Mouse (Mus musculus) megakaryocyte, embryonic 14.5 days (primary cell): ENCODE results near the gene Npsr1. TPM values are rescaled to one million over a fixed set of nuclear protein-coding genes. Genes with fewer than 3 reads are reported as not detected.

Source experiments
- H3K27me3 ChIP-seq: replicated peaks from 2 replicates; pipeline ENCODE3; 2012; ENCODE audit warnings: inconsistent platforms
- H3K36me3 ChIP-seq: replicated peaks from 2 replicates; pipeline ENCODE3; 2012; ENCODE audit warnings: low read length, inconsistent platforms, mixed read lengths
- H3K4me1 ChIP-seq: 2 replicates; pipeline ENCODE4 v1.6.1; 2012; ENCODE audit warnings: inconsistent platforms
- H3K4me3 ChIP-seq: replicated peaks from 2 replicates; pipeline ENCODE3; 2012; ENCODE audit warnings: moderate library complexity, mild to moderate bottlenecking, inconsistent platforms
- H3K9me3 ChIP-seq: 2 replicates; pipeline ENCODE4 v1.6.1; 2012; ENCODE audit warnings: inconsistent platforms
- FLI1 ChIP-seq: IDR thresholded peaks from 2 replicates; pipeline ENCODE4 v1.6.1; 2012; ENCODE audit warnings: low read length, inconsistent platforms, mixed read lengths
- GATA1 ChIP-seq: IDR thresholded peaks from 3 replicates; pipeline ENCODE4 v1.6.1; 2012; ENCODE audit warnings: mixed read lengths, low read length, inconsistent platforms, borderline replicate concordance
- polyA plus RNA-seq: library from polyadenylated mRNA; stranded (reverse); fragments of >175 nt; gene quantifications from 2 replicates; pipeline ENCODE4 v1.2.3, GENCODE M21; 2012; ENCODE audit warnings: low replicate concordance; ENCODE audit not compliant: insufficient read depth

Npsr1 gene
- polyA plus RNA-seq, 1 experiment, result not detected

DNA sequence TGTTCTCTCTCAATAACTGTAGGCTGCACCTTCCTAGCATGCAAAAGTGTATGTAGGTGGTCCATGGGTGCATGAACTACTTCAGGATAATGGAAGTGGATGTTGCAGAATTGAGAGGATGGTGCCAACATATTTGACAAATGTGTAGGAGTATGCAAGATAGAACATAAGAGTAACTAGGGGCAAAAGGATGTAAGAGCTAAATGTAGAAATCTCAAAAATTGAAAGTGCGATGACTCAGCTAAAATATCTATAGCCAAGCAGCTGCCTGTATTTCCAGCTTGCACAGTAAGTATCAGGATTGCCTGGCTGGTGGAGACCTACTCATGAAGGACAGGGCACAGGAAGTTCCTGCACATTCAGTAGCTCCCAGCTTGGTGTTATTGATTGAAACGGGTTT is 46.5 kb downstream of the Npsr1 start:
- H3K4me3 ChIP-seq, result no peak overlapping the region
- H3K4me1 ChIP-seq, result peaks cover 12% of the 10 kb centered on the region
- H3K9me3 ChIP-seq, result peaks cover 13% of the 10 kb centered on the region
- H3K36me3 ChIP-seq, result no peaks in the 10 kb centered on the region
- no peaks in the 10 kb centered on the region for H3K27me3 ChIP-seq
- TF ChIP-seq FLI1, result no peak
- TF ChIP-seq GATA1, result no peak

DNA sequence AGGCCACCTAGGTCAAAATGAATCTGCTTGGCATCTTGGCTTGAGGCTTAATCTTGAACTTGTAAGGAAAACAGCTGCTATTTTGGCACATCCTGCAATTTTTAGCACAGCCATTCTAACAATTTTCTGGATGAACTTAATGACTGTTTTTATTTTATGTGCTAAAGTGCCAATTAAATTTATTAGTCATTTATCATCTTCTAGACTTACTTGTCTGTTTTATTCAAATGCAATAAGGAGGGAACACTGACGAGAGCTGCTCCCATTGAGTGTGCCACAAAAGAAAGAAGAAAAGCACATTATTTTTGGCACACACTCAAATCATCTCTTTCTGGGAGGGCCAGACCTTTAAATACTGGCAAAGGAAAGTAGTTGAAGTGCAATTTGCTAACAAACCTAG is 59.4 kb downstream of the Npsr1 start:
- H3K4me1 ChIP-seq, result peaks cover under 1% of the 10 kb centered on the region; the same call in 1 of the 2 replicates
- H3K4me3 ChIP-seq, result no peak overlapping the region
- TF ChIP-seq FLI1 (no peak), GATA1 (no peak)
- H3K36me3 ChIP-seq, result no peaks in the 10 kb centered on the region
- no peaks in the 10 kb centered on the region for H3K27me3 ChIP-seq
- H3K9me3 ChIP-seq, result no peaks in the 10 kb centered on the region

DNA sequence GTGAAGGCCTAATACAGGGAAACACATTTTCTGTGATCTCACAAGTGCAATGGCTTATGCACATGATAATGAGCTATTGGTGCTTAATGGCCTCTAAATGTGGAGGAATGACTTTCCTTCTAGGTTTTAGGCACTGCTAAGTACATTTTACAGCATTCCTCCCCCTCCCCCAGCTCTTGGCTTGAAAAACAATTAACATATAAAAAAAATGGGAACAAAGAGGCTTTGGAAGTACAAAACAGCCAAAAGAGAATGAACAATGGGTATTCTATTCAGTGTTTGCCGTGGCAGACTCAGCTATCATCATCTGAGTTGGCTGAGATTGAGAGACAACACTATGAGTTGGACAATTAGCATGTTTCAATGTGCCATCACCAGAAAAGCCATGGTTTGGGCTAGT is 62.6 kb downstream of the Npsr1 start:
- Histone ChIP-seq H3K36me3 (no peaks in the 10 kb centered on the region), H3K27me3 (no peaks in the 10 kb centered on the region), H3K4me3 (no peak overlapping the region), H3K9me3 (no peaks in the 10 kb centered on the region), H3K4me1 (peaks cover 4% of the 10 kb centered on the region; the same call in 1 of the 2 replicates)
- no peak for TF ChIP-seq FLI1
- no peak for TF ChIP-seq GATA1

DNA sequence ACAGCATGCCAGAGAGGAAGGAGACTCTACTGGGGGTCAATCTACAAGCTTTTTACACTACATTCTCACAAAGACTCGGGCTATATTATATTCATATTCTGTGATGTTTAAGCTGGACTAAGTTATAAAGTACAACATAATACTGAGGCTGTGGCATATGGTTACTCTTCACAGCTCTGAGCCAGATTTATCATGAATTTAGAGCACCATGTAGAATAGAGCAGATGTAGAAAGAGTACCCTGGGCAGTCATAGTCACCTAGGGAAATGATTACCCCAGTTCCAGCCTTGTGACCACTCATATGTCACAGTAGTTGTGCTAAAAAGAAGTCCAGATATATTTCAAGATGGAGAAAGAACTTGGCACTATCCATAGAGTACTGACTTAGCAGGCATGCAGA is 70.7 kb downstream of the Npsr1 start:
- Histone ChIP-seq H3K9me3 (no peaks in the 10 kb centered on the region), H3K36me3 (no peaks in the 10 kb centered on the region), H3K27me3 (no peaks in the 10 kb centered on the region), H3K4me1 (no peaks in the 10 kb centered on the region), H3K4me3 (no peak overlapping the region)
- TF ChIP-seq FLI1 (no peak), GATA1 (no peak)

DNA sequence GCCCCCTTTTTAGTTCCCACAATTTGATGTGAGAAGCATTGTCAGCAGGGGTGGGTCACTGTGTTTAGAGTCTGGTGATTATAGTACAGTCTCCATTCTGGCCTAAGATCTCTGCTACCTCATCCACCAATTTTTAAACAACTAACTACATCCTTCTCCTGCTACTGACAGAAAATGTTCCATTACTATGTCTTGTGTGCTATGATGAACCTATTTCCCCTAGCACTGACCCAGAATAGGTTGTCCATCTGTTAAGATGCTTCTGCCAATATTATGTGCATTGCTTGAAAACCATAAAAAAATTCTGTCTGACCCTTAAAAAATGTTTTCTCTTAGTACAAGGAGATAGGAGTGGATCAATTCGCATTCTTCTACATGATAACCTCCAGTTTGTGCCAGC is 72.9 kb downstream of the Npsr1 start:
- H3K4me1 ChIP-seq, result no peaks in the 10 kb centered on the region
- H3K4me3 ChIP-seq, result no peak overlapping the region
- no peaks in the 10 kb centered on the region for H3K36me3 ChIP-seq
- H3K9me3 ChIP-seq, result no peaks in the 10 kb centered on the region
- no peak for TF ChIP-seq GATA1
- no peak for TF ChIP-seq FLI1
- H3K27me3 ChIP-seq, result no peaks in the 10 kb centered on the region

DNA sequence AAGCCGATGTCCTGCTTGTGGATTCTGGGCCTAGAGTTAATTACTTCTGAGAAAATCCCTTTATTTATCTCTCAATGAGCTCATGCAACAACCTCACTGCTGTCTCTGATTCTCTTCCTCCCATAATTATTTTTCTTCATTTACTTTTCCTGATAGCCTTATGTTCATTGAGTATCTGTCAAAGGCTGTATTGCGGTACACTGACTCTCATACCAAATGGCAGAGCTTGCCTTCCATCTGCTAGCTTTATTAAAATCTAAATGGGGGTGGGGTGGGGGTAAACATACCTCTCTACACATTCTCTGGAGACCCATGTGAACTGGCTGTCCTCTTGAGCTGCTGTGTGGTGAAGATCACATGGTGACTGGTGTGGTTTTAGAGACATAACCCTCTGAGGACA is 80.9 kb downstream of the Npsr1 start:
- H3K9me3 ChIP-seq, result no peaks in the 10 kb centered on the region
- no peaks in the 10 kb centered on the region for H3K27me3 ChIP-seq
- no peaks in the 10 kb centered on the region for H3K36me3 ChIP-seq
- no peak overlapping the region for H3K4me3 ChIP-seq
- TF ChIP-seq FLI1 (no peak), GATA1 (no peak)
- no peaks in the 10 kb centered on the region for H3K4me1 ChIP-seq

DNA sequence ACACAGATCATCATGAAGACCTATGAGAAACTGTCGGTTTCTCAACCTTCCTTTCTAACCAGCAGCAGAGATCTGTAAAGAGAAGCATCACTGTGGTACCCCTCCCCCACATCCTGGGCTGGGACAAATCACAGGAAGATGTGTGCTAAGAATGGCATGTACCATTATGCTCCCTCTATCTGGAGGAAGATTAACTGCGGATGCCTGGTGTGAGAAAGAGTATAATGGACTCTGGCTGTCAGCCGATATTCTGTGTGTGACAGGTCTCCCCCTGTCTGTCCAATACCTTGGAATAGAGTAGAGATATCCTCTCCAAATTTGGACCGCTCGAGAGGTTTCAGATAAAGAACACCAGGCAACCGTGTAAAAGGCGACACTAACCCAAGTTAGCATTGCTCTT is 83.1 kb downstream of the Npsr1 start:
- H3K9me3 ChIP-seq, result no peaks in the 10 kb centered on the region
- no peaks in the 10 kb centered on the region for H3K27me3 ChIP-seq
- H3K4me1 ChIP-seq, result no peaks in the 10 kb centered on the region
- H3K4me3 ChIP-seq, result no peak overlapping the region
- no peaks in the 10 kb centered on the region for H3K36me3 ChIP-seq
- TF ChIP-seq GATA1 (no peak), FLI1 (no peak)

DNA sequence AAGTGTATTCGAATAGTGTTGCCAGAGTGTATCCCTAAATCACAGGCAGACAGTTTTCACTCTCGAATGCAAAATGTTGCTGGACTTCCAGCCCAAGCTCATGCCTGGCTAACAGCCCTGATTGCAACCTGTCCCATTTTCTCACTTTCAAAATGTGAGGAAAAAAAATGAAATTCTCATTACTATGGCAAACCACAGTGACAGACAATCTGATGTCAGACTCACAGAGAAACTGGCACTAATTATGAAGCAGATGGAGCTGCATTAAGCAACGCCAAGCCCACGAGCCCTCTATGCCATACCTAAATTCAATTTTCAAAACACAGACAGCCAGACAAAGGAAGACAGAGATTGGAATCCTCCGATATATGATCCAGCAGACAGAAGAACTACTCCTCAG is 88.5 kb downstream of the Npsr1 start:
- no peaks in the 10 kb centered on the region for H3K36me3 ChIP-seq
- no peak for TF ChIP-seq GATA1
- TF ChIP-seq FLI1, result no peak
- no peaks in the 10 kb centered on the region for H3K27me3 ChIP-seq
- 0 out of 2 replicates have a peak, but pooled peaks cover 3% of the 10 kb centered on the region for H3K4me1 ChIP-seq
- H3K9me3 ChIP-seq, result no peaks in the 10 kb centered on the region
- no peak overlapping the region for H3K4me3 ChIP-seq

DNA sequence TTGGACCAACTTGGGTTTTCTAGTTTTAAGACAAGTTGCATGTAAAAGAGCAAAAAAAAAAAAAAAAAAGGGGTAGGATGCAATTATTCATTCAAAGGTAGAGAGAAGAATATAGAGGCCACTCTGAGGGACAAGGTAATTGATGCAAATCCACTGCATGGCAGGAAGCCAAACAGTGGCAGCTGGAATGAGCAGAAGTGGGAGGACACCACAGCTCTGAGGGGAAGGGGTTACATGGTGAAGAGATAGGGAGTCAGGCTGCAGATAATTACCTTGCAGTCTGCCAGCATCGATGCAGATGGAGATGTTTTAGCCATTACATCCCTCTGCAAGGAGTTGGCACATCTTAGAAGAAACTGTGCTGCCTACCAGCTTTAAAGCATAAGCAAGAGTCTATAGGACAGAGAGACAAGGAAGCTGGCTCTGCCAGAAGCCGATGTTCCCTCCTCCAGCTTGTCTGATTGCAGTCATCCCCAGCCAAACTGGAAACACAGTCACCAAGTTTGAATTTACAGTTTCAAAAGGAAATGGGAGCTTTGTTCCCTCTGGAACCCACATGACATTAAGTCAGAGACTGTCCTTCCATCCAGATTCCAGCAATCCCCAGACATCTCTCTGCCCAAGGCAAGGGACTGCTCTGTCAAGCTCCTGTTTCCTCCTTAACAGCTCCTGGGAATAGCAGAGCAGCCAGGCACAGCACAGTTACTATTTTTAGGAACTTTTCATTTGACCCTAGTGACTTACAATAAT is 91.9 kb downstream of the Npsr1 start:
- TF ChIP-seq FLI1 (no peak), GATA1 (no peak)
- Histone ChIP-seq H3K4me3 (no peak overlapping the region), H3K9me3 (no peaks in the 10 kb centered on the region), H3K36me3 (no peaks in the 10 kb centered on the region), H3K27me3 (no peaks in the 10 kb centered on the region), H3K4me1 (0 out of 2 replicates have a peak, but pooled peaks cover 3% of the 10 kb centered on the region)

DNA sequence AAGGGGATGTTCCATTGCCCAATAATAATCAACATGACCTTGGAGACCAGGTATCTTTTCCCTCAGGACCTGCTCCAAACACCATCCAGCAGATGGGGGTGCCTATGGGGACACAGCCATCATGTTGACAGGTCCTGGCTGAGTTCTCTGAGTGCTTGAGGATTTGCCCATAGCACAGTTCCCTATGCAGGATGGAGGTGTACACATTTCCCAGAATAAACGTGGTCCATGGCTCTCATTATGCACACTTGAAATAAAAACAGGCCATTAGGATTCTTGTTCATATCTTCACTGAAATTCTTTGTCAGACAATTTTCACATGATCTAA is 92.4 kb downstream of the Npsr1 start:
- no peak for TF ChIP-seq GATA1
- no peak for TF ChIP-seq FLI1
- H3K4me1 ChIP-seq, result 0 out of 2 replicates have a peak, but pooled peaks cover 3% of the 10 kb centered on the region
- H3K4me3 ChIP-seq, result no peak overlapping the region
- H3K9me3 ChIP-seq, result no peaks in the 10 kb centered on the region
- H3K36me3 ChIP-seq, result no peaks in the 10 kb centered on the region
- H3K27me3 ChIP-seq, result no peaks in the 10 kb centered on the region

DNA sequence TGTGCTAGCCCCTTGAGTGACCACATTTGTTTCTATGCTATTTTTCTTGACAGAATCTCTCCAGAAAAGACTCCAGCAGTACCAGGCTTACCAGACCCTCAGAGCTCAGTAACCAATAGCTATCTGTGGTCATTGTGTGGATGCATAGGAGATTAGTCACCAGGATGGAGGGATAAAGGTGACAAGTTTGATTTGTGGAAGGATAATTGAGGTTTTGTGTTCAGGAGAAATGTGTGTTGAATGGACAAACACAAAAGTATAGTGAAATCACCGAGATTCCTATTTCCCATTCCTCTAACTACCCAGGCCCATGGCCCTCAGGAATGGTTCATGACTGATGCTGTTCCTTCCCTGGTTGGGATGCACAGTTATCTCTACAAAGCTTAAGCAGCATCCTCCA is 100.5 kb downstream of the Npsr1 start:
- no peak overlapping the region for H3K4me3 ChIP-seq

More for the DNA sequence above, 100.5 kb downstream of the Npsr1 start:
- H3K9me3 ChIP-seq, result no peaks in the 10 kb centered on the region
- no peak for TF ChIP-seq GATA1
- TF ChIP-seq FLI1, result no peak
- H3K36me3 ChIP-seq, result no peaks in the 10 kb centered on the region
- H3K4me1 ChIP-seq, result peaks cover 6% of the 10 kb centered on the region
- H3K27me3 ChIP-seq, result no peaks in the 10 kb centered on the region
